Mouse (Mus musculus): ENCODE measurements at regions not wholly inside any gene's neighbourhood (a gene's known extent, or its start where the extent isn't known, plus 50 kb on each side); places are given as distances from the start of the nearest gene placed in this dataset.

- no peak for DNase-seq
Observed at GRCm38 (mm10) chr9:68477466-68477865, 176.1 kb upstream of the Rora start.

- DNase-seq, result no peak
Observed at GRCm38 (mm10) chr9:68486646-68487045, 166.9 kb upstream of the Rora start.

GRCm38 (mm10) chr9:68491151-68491550 is 162.4 kb upstream of the Rora start:
- no peak for DNase-seq

DNA sequence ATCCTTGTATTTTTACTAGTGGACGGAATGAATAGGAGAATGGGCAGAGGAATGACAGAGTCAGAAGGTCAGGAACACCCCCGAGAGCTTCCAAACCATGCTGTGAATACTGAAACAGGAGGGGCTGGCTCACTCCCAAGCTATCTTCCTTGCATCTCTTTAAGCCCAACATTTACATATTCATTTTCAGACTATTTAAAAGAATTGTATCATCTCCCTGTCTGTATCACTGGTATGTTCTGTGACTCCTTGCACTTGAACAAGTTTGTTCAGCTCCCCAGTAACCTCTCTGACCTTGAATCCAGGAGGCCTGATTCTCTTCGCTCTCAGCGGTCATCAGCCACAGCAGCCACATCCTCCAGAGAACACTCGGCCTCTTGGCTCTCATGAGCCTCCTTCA is 132.4 kb upstream of the Rora start:
- no peak for DNase-seq

GRCm38 (mm10) chr9:68561767-68562552 is 91.6 kb upstream of the Rora start:
- no peak for DNase-seq

GRCm38 (mm10) chr9:68563206-68563605 is 90.4 kb upstream of the Rora start:
- no peak for DNase-seq

GRCm38 (mm10) chr9:68585751-68586150 is 67.8 kb upstream of the Rora start:
- DNase-seq, result no peak

- DNase-seq, result no peak
Observed at GRCm38 (mm10) chr9:68591023-68591422, 62.6 kb upstream of the Rora start.

- no peak for DNase-seq
Observed at GRCm38 (mm10) chr9:68592976-68593375, 60.6 kb upstream of the Rora start.

DNA sequence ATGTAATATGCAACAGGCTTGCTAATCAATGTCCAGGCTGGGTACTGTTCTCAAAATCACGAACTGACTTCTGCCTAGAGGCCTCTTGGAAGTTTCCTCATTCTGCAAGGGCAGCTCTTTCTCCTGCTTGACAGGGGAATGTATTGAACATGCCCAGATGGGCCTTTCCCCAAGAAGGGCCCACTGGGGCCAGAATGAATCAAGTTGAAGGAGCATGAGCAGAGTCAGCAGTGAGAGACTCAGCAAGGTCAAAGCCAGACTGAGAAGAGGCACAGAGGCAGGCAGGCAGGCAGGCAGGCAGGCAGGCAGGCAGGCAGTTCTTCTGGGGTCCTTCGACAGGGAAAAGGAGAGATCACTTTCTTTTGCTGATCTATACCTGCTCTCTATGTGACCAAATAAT is 59.0 kb upstream of the Rora start:
- no peak for DNase-seq

Data from right cerebral cortex, postnatal 25 days (tissue).